Mouse (Mus musculus) forelimb bud, embryonic 11.5 days (tissue): Measurements from ENCODE around the gene Crygb.

ENCODE experiments used
- DNase-seq: peaks from one replicate; pipeline ENCODE4 v3.0.0-alpha.2; 2012; ENCODE audit warnings: low read depth, low spot score

Crygb gene

GRCm38 (mm10) chr1:65082188-65082587 is at the start of gene Crygb:
Crygb (minus strand) TSS chr1:65082288.
- no peak for DNase-seq

DNA sequence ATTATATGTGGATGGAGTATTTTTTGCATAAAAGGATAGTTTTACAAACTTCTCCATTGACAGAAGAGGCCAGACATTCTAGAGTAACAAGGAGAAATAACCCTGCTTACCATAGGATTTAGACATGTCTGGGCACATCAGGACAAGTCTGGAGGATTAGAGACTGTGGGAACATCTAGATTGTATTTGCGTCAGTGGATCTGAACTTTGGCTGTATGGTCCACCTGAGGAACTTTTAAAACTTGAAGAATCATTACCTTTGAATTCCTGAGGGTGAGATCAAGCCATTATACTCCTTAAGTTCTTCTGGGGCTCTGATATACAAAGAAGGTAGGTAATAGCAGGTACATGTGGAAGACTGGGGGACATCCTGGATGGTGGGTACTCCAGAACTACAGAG is 49.6 kb upstream of the Crygb start:
- no peak for DNase-seq

- no peak for DNase-seq
These were observed 48.1 kb upstream of the Crygb start for GRCm38 (mm10) chr1:65130226-65130625.

DNA sequence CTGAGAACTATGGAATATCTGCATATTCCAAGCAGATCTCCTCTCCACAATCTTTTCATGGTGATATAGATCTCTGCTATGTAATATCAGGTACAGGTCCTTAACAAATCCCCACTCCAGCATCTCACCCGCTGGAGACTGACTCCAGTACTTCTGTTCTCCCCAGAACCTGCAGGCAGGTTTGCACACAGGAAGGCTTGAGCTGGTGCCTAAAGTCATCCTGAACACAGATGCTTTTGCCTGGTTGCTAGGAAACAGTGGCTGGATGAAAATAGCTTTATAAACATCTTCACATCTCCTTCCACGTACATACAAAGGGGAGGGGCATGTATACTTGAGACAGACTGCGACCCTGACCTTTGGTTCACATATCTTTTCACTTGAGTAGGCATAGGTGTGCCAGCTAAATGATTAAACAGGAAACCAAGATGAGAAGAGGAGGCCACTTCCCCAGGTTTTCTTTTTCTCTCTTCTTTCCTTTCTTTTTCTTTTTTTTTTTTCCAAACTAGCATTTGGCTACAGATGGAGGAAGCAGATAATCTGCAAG is 47.6 kb upstream of the Crygb start:
- DNase-seq = no peak

DNA sequence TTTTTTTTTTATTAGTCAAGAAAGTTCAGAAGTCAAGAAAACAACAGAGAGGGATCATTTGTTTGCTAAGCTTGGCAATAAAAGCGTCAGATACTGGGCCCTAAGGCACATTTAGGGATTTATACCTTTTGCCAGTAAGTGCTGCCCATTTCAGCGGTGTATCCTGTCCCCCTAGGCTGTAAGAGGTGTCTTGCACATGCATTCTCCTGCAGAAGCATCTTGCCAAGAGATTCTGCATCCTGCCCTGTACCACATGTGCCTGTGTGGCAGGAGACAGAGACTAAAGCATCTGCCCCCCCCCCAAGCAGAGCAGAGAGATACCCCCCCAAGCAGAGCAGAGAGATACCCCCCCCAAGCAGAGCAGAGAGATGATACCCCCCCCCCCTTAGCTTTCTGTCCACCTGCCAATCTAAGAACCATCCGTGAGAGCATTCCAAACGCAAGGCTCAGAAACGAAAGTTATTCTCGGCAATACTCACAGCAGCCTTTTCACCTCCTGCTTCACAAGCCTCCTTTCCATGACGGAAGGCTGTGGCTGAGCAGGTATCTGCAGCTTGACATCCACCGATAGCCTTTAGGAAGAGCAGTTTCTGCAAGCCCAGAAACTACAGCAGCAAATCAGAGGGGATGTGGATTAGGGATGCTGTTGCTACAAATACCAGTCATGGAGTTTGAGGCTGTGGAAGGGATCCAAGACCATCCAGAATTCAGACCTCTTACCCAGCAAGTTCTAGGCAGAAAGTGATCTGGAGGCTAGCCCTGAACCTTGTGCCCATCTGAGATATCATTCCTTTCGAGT is 40.7 kb upstream of the Crygb start, which contains the start of gene D630023F18Rik:
Gene D630023F18Rik (minus strand): TSS at position 641 of the 799 bp plus-strand sequence.
- no peak for DNase-seq

GRCm38 (mm10) chr1:65119438-65119837 is 37.4 kb upstream of the Crygb start, which contains the start of gene Gm28845:
Gm28845 (minus strand) TSS chr1:65119558.
- no peak for DNase-seq

DNA sequence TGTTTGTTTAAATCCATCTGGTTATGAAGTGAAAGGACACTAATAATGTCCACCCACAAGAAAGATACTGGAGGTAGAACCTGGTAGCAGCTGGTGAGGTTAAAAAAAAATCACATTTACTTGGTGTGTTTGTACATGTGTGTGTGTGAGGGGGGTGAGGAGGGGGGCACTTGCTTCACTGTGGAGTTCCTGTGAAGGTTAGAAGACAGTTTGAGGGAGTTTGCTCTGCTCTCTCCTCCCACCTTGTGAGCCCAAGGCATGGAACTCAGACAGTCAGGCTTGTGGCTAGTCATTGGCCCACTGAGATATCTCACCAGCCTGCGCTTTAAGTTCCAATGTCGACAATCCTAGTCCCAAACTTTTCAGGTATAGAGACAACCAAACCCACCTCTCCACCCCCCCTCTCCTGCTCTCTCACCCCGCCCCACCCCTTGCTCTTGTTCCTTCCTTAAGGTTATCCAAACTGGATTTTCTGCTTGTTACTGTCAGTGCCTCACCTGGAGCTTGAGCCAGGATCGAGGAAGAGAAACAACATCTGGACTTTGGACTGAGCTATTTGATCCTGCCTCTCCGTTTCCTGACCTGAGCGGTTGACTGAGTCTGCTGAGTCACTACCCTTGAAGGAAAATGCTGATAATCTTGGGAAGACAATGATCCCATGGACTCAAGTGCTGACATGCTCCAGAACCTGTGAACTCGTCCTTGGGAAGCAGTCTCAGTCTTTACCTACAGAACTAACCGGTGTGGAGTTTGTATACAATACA is 36.2 kb upstream of the Crygb start:
- DNase-seq = no peak

- no peak for DNase-seq
These were observed 31.6 kb upstream of the Crygb start for GRCm38 (mm10) chr1:65113536-65114172.

DNA sequence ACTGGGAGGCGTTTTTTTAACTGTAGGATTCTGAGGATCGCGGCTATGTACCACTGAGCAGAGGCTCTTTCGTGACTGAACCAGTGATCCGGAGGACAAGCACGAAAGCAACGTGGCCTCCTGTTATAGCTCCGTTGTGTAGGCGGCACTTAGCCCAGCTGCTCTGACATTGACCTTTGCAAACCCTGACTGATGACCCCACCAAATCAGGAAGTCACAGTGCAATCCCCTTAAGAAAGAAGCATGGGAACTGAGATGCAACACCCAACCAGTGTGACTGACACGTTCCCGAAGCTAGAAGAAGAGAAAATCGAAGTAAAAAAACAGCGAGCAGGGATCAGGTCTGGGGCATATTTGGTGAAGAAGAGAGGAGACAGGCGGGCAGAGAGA is 30.7 kb upstream of the Crygb start:
- DNase-seq = no peak

DNA sequence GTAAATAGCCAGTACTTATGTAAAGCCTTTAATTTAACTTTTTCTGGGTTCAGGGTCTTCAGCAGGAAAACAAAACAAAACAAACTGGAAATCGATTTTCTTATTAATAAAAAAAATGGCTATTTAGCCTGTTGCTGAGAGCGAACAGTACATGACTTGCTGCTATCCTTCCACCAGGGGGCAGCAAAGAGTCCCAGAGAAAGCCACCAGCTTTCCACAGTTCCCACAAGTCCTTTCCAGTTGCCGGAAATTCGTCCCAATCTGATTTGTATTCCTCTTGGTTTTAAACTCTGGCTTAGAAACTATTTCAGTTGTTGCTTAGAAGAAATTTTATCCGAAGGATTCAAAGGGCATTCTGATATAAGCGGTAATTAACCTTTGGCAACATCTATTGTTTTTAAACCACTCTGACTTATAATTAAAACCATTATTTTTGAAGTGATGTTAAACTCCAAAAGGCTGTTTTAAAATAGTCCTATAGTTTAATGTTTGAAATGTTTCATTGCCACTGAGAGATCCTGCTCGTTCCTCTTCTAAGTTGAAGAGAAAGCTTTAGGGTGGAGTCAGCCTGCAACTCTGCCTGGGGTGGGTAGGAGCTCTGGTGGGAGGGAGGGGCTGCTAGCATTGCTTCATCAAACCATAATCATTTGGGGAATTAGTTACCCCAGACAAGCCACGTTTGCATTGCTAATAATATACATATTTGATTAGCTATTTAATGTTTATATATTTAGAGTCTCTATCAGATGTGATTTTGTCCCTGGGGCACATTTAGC is 30.1 kb upstream of the Crygb start:
- peak; percentile 91 for DNase-seq

DNA sequence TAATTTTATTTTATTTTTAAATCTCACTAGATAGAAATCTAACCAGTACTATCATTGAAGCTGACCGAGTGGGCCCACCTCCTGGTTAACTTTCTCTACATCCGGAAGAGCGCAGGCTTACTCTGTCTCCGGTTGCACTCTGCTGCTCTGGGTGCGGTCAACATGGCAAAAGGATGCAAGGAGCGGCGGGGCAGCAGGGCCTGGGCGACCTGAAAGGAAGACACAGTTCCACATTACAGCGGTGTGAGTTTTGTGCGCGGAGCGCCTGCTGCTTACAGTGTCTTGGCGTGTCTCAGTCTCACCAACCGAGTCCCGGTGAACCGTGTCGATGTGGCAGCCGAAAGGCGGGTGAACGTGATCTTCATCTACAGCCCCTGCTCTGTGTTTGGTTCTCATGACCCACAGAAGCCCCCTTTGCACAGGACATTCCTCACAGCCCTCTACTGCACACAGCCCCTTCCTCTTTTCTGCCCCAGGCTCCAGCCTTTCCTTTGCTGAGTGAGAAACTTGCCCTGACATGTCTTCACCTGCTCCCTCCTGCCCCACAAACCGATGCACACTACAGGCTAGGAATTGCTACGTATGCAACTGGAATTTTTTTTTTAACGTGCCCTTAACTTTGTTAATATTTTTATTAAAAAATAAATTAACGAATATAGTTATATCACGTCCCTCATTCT is 27.8 kb upstream of the Crygb start:
- DNase-seq = no peak

DNA sequence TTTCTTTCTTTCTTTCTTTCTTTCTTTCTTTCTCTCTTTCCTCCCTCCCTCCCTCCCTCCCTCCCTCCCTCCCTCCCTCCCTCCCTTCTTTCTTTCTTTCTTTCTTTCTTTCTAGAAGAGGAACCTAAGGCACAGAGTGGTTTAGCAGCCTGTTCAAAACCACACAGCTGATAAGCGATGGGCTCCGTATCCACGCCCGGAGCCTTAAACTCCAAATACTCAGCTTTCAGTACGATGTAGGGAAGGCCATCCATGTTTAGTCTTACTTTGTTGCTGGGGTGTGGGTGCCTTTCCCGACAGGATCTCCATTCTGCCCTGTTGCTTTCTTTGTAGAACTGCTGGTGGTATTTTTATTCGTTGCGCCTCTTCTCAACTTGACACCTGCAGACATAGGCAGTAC is 27.1 kb upstream of the Crygb start:
- DNase-seq = no peak

DNA sequence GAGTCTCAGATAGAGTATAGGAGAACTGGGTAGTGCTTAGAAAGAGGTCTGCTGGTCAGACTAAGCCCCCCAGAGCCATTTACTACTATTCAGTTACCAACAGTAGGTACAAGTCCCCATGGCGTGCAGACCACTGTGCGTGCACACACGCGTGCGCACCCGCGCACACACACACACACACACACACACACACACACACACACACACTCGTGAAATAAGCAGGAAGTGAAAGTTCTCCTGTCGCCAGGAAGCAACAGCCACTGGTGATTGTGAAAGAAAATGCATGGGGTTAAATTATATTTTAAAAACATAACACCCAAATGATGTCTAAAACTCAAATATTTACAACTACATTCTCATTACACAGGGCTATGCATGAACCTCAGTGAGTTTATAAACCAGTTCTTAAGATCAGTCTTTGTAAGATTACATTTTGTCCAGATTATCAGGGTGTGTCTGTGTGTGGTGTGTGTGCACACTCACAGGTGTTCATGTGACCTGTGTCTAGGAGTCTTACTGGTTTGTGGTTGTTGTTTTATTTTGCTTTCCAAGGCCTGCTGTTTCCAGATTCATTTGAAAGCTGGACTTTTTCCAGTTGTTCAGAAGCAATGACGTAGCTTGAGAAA is 25.7 kb upstream of the Crygb start:
- no peak for DNase-seq

GRCm38 (mm10) chr1:65103273-65103672 is 21.2 kb upstream of the Crygb start, which contains the start of gene Cryga:
Cryga (minus strand) TSS chr1:65103373.
- no peak for DNase-seq

DNA sequence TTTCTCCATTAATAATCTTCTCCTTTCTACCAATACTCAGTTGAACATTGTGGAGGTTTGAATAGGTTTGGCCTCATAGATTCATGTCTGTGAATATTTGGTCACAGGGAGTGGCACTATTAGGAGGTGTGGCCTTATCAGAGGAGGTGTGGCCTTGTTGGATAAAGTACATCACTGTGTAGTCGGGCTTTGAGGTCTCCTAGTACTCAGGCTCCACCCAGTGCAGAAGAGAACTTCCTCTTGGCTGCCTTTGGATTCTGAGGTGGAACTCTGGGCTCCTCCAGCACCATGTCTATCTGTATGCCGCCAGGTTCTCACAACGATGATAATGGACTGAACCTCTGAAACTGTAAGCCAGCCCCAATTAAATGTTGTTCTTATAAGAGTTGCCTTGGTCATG is 14.9 kb upstream of the Crygb start:
- DNase-seq = no peak

DNA sequence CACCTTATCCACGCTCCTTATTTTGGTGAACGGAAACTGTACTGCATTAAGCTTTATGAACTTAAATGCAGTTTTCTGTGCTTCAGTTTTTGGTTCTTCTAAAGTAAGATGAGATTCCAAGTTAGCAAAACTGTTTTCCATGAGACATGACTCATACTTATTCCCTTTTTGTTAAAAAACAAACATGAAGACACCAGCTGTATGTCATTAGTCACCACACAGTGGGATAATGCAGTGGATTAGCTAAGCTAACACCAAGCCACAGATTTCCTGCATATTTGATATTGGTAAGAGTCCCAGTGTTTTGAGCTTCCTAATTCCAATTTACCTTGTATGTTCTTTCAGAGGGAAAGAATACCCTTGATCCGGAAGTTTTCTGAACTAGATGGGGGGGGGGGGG is 9.5 kb upstream of the Crygb start:
- no peak for DNase-seq

DNA sequence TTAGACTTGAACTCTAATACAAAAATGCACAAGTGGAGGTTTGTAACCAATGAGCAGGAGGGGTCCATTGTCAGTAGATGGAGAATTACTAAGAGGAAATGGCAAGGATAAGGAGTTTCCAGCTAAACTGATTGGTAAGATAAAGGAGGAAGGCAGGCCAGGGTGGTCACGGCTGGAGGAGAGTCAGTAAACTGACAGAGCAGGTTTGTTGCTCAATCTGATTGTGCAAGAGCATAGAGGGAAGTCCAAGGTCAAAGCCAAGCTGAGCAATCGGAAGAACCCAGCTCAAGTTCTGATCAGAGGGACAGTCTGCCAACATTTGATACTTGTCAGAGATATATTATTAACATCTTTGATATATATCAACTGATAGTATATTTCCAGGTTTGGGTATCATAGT is 8.3 kb upstream of the Crygb start:
- DNase-seq = no peak

- no peak for DNase-seq
These were observed 6.7 kb upstream of the Crygb start for GRCm38 (mm10) chr1:65088567-65089356.

DNA sequence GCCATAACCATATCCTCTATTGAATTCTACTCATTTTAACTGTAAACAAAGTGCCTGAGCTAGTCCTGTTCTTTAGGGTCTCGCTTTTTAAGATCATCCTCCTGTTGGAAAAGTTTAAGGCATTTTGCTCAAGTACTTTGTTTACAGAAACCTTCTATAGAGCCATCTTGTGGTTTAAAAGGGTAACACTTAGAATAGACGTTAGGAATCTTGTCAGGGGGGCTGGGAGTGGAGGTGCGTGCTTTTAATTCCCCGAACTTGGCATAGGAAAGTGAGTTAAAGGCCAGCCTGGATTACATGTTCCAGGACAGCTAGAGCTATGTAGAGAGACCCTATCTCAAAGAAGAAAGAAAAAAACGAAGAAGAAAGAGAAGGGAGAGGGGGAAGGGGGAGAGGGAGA is 6.5 kb downstream of the Crygb start:
- DNase-seq = no peak
